Mouse (Mus musculus) lung, adult 2 months (tissue): Measurements from ENCODE around the gene Urb1.

Source experiments
- CTCF ChIP-seq: fragments of 200-500 bp; IDR thresholded peaks from 2 replicates; pipeline ENCODE4 v1.5.1; 2011; ENCODE audit warnings: mild to moderate bottlenecking, low read length, control low read depth; ENCODE audit not compliant: insufficient read depth
- POLR2A ChIP-seq: fragments of 200-500 bp; IDR thresholded peaks from 2 replicates; pipeline ENCODE4 v1.6.1; 2011; ENCODE audit warnings: low read depth, mild to moderate bottlenecking, control low read depth, low read length, borderline replicate concordance; ENCODE audit errors: extremely low read depth

GRCm38 (mm10) chr16:90753386-90753941, 56.7 kb downstream of the Urb1 start:
- TF ChIP-seq POLR2A = no peak
- no peak for TF ChIP-seq CTCF
